Mouse (Mus musculus) A20 (cell line): Measurements from ENCODE around the gene Stam.
A peak's percentile ranks its signal among the peaks of the same experiment; 100 is the strongest.
"Not testable (repeated sequence)": the region's sequence is repeated elsewhere in the genome, so short reads cannot be mapped to it uniquely, and the experiment has no call there.

Experiments used
- DNase-seq: peaks from one replicate; pipeline ENCODE4 v3.0.0-alpha.2; 2011; ENCODE audit warnings: low read depth, low spot score

The Stam gene

GRCm38 (mm10) chr2:14073362-14074220, at the start of gene Stam:
Gene Stam (plus strand): TSS chr2:14074098.
- DNase-seq, result peak; percentile 93

- DNase-seq, result no peak
These were observed 32.6 kb upstream of the Stam start for GRCm38 (mm10) chr2:14041249-14041648.

DNA sequence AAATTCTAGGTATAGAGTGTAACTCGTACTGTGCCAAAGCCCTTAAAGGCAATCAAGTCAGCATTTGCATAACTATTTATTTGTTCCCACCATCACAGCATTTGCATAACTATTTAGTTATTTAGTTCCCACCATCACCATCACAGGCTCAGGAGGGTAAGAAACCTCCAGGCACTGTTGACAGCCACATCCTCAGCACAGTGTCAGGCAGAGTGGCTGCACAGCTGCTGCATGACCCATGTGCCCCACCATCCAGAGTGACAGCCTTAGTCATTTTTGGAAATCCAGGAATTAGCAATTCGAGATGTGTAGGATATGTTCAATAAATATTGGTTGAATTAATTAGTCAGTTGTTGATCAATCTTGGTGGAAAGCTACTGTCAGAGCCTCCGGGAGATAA, 30.9 kb upstream of the Stam start:
- no peak for DNase-seq

DNA sequence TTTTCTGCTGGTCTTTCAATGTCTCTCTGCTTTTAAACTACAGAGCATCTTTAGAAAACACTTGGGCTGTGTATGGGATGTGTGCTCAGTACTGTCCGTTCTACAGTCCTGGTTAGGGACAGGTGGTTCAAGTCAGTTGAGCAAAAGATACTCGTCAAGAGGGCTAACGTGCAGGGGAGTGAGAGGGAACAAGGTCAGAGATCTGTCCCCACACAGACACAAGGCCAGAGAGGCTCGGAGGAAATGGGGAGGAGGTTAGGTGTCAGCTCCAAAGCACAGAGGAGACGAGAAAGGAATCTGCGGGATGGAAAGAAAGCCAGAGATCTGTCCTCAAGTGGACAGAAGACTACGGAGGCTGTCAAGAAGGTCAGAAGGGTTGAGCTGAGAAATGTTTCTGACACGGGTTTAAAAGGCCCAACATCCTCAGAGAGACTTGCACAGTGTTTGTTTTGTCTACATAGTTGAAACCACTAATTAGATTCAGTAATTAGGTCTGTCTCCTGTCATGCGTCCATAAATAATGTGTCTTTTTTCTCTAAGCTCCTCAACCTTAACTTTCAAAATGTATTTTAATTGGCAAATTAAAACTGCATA, 30.2 kb upstream of the Stam start:
- no peak for DNase-seq

GRCm38 (mm10) chr2:14048381-14048780, 25.5 kb upstream of the Stam start:
- DNase-seq, result peak; percentile 61

DNA sequence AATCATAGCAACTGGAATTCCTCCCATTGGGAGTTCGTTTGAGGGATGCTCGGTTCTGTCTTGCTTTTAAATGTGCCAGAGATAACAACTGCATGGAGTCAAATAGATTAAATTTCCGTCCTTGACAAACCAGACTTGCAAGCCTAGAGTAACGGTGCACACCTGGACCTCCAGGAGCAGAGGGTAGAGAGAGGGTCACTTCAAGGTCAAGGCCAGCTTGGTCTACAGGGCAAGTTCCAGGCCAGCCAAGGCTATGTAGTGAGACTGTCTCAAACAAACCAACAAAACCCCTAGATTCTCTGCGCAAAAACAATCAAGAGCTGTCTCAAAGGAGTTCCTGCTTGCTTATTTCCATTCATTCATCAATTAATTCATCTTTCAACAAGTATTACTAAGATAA, 25.1 kb upstream of the Stam start:
- DNase-seq, result no peak

DNA sequence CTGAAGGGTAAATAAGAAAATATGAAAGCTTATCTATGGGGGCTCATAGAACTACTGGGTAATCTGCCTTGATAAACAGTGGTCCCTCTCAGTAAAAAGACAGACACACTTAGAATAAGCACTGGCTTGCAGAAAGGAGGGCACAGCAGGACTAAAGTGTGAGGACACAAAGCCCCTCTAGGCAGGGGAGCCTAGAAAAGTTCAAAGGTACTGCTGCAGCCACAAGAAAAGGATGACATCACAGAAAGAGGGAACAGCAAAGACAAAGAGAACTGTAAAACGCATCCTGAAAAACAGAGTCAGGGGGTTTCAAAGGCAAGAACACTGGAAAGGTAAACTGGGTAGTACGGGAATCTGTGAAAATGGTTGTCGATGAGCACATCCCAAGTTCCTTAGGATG, 20.3 kb upstream of the Stam start:
- DNase-seq, result no peak

DNA sequence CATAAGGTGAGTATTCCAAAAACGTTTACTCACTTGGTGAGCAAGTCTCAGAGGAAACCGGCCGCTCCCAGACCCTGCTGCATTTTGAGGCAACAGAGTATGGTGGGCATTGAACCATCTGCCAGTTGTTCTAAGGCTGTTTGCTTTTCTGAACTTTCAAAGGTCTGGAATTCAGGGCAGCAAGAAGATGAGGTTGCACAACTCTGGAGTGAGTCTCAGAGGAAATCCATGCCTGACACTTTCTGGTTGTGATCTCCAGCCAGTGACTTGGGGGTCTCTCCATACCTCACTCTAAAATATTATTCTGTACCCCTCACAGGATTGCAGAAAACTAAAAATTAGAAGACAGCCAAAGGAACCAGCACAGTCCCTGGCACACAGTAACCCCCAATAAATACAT, 19.7 kb upstream of the Stam start:
- DNase-seq, result no peak

DNA sequence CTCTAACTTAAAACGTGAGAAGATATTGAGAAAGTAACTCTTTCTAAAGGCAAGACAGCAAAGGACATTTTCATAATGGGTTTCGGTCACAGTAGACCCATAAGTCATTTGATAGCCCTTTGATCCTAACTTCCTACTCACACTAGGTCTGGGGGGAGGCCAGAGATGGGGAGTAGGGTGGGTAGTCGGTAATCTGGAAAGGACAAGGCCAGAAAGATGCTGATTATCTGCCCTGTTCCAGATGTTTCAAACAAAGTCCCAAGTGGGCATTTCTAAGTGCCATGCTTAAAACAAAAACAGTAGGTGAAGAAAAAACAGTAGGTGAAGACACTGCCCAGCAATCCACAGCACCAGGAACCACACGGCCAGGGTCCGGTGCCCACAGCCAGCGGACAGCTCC, 19.2 kb upstream of the Stam start:
- DNase-seq, result no peak

- DNase-seq, result no peak
These were observed 18.7 kb upstream of the Stam start for GRCm38 (mm10) chr2:14055168-14055565.

DNA sequence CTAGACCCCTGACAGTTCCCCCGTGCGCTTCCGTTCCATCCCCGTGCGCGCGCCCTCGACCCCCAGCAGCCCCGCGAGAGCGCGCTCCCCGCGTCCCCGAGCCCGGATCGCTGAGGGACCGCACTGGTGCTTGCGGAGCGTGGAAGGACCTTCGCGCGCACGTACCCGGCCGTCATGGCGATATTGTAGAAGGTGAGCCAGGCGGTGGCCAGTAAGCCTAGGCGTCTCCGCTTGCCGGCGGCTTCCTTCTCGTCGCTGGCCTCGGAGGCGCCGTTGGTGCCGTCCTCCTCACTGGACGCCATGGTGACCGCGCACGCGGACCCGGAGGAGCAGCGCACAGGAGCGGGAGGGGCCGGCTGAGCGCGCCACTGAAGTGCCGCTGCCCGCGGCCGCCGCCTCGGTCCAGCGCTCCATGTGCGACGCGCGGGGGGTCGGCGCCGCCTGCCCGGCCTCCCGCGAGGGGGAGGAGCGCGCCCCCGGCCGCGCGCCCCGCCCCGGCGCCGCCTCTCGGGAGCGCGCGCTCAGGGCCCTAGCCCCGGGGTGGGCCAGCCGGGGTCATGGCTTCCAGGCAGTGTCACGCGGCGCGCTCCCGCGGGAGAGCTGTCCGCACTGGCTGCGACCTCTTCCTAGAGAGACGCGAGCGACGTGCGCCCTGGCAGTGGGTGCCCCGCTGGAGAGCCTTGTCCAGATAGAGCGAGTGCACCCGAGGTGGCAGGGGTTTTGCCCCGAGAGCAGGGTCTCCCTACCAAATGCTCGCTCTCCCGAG, 18.1 kb upstream of the Stam start, which contains the start of gene Hacd1:
Hacd1 (minus strand) TSS at position 570 of the 766 bp plus-strand sequence.
- DNase-seq, result no peak

GRCm38 (mm10) chr2:14065704-14066650, 7.9 kb upstream of the Stam start:
- DNase-seq, result no peak

DNA sequence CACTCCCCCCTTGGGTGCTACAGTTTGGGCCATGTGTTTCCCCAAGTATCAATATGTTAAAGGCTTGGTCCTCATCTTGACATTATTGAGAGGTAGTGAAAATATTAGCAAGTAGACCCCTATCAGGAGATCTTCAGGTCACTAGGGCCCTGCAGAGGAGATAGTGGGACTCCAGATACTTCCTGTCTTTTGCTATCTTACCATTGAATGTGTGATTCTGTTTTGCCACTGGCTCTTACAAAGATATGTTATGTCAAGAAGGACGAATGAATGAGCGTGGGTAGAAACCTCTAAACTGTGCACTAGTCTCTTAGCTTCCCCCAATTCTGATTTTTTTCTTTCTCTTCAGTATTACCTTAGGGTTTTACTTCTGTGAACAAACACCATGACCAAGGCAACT, 4.9 kb upstream of the Stam start:
- no peak for DNase-seq

- no peak for DNase-seq
These were observed 3.4 kb upstream of the Stam start for GRCm38 (mm10) chr2:14070466-14070865.

DNA sequence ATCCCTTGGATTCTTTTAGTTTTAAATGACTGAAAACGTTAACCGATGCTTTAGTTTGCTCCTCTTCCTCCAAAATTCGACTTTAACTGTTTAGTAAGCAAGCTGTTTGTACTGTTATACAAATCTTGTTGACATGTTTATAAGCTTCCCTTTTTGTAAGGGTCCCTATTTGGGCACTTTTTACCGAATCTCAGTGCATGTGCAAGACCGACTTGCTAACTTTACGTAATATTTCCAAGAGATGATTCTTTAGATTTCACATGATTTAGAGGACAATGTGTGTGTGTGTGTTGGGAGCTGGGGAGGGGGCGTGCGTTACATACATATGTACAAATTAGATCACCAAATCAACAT, 913 bp upstream of the Stam start:
- no peak for DNase-seq

- DNase-seq, result peak; percentile 53
These were observed 463 bp downstream of the Stam start for GRCm38 (mm10) chr2:14074221-14074901.

DNA sequence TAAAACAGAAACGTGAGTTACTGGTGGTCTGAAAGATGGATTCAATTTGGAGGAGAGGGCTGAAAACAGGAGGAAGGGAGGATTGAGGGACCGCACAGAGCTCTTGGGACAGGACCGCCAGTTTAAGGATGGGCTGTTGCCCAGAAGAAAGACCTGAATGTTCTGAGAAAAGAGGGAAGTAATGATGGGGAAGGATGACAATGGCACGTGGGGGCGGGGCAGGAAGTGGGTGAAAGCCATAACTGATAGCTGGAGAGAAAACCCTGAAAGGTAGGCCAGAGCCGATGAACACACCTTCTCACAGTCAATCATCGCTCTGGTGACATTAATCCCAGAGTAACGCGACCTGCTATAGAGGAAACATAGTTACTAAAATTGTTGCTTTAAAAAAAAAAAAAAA, 4.6 kb downstream of the Stam start:
- DNase-seq, result not testable (repeated sequence)

- no peak for DNase-seq
These were observed 26.6 kb downstream of the Stam start for GRCm38 (mm10) chr2:14100533-14100932.

DNA sequence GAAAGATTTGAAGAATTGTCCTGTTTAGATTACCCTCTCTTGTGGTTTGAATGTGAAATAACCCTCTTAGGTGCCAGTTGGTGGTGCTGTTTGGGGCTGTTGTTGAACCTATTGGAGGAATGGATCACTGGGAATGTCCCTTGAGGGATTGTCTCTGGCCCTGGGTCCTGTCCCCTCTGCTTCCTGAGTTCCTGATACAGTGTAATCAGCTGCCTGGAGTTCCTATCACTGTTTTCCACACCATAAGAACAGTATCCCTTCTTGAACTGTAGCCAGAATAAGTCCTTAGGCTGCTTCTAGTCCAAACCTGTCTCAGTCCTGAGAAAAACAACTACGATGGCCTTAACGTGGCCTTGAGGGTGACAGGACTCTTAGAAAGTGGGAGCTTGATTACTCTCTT, 28.7 kb downstream of the Stam start:
- no peak for DNase-seq

DNA sequence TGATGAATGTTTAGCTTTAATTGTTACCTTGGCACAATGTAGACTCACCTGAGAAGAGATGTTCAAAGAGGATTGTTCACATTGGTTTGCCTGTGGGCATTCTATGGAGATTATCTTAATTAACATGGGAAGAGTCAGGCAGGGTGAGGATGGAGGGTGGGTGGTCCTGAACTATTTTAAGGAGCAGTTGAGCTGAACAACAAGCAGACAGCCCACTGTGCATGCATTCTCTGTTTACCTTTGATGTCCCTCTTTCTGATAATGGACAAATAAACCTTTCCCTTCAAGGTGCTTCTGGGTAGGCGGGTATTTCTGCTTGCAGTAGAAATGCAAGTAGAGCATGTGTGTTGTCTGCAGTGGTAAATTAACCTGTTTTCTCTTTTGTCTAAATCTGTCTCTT, 30.0 kb downstream of the Stam start:
- DNase-seq, result no peak

DNA sequence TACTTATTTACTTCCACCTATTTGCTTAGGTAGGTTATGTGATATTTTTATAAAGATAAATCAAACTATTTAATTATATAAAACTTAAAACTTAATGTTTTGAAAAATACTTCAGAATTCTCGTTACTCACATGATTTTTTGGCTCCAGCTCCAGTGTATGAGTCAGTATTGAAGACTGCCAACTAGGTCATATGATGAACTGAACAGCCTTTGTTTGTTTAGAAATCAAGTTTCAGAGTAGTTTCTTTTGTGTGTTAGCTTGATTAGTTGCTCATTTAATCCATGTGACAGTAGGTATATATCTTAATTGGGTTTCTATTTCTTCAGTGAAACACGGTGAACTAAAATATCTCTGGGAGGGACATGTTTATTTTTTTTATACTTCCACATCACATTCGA, 33.8 kb downstream of the Stam start:
- no peak for DNase-seq
